Mouse (Mus musculus): ENCODE data around the gene Cdkal1.

Gene Cdkal1

GRCm38 (mm10) chr13:29190548-29190947 is 664.9 kb downstream of the Cdkal1 start:
- DNase-seq (ENCODE audit: low read depth, low spot score) = no peak

- DNase-seq (ENCODE audit: low read depth, low spot score) = no peak
Observed at GRCm38 (mm10) chr13:29186748-29187147, 668.7 kb downstream of the Cdkal1 start.

GRCm38 (mm10) chr13:29185545-29185944 is 669.9 kb downstream of the Cdkal1 start:
- no peak for DNase-seq (ENCODE audit: low read depth, low spot score)

DNA sequence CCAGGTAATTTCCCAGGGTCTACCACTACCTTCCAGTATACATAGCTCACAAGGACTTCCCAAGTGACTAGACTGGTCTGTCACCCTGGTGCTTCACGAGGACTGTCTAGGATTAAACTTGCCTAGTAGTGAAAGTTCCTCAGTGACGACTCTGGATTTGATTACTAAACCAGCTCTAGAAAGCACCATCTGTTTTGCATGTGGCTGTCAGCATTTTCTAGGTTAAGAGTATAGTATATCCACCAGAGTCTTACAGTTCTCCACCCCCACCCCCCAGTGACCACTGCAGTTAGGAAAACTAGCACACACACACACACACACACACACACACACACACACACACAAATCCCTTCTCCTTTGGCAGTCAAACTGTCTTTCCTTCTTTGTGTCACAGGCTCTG is 670.9 kb downstream of the Cdkal1 start:
- no peak for DNase-seq (ENCODE audit: low read depth, low spot score)

DNA sequence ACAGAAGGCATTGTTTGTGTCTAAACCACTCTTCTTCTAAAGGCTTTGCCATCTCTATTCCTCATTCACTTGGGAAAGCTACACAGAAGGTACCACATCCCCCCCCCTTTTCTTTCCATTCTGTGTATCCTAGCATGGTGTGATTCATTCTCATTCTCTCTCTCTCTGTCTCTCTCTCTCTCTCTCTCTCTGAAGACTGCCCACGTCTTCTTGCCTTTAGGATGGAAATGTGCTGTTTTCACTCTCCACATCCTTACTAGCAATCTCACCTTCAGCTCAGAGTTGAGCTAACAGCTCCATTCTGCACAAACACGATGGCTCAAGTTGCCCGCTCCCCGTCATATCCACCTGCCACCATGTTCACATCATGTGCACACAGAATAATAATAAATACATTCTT is 675.6 kb downstream of the Cdkal1 start:
- no peak for DNase-seq (ENCODE audit: low read depth, low spot score)

GRCm38 (mm10) chr13:29179260-29179659 is 676.2 kb downstream of the Cdkal1 start:
- no peak for DNase-seq (ENCODE audit: low read depth, low spot score)

DNA sequence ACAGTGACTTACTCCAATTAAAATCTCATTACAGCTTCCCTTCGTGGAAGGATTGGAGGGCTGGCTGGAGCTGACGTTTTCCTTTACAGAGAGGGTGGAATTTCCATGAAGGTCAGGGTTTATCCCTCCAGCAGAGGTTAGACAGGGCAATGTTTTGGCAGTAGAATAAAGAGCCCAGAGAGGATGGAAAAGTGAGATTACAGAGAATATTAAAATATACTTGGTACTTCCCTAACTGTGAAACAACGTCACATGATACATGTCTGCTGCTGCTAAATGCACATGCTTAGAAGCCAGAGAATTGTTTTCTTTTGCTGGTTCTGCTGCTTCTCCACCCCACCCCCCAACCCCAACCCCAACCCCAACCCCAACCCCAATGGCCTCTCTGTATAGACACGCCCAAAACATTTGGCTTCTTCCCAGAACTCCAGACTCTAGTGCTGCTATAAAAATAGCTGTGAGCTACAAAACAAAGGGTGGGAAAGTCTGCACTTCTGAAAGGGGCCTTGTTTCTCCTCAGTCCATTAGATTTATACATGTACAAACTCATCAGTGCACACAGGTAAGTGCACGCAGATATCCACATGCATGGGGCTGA is 677.5 kb downstream of the Cdkal1 start:
- no peak for DNase-seq (ENCODE audit: low read depth, low spot score)

- DNase-seq (ENCODE audit: low read depth, low spot score) = no peak
Observed at GRCm38 (mm10) chr13:29169356-29169755, 686.1 kb downstream of the Cdkal1 start.

DNA sequence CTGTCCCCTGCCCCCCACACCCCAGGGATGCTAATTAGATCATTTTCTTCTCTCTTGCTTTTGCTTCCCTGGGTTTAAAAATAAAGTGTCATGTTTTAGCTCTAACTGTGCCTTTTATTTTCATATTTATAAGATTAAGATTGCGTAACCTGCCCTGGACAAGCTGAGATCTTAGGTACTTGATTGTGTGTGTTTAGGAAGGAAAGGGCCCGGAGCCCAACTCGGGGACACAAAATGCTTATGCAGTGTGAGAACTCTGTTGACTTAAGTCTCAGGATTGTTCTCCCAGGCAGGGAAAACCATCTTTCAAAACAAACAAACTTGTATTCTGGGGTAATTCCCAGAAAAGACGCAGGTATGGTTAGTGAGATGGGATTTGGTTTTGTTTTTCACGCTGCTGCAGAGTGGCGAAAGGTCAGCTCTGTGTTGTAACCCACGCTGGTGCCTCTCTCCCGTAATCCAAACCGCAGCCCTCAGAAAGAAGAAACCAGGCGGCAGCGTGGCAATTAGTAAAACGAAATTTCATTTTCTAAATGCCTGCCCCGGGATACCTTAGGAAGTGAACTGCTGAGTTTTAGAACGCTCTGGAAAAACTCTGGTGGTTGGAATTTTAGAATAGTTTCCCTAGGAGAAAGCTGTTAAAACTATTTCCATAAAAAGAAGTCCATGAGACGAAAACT is 690.5 kb downstream of the Cdkal1 start:
- no peak for DNase-seq (ENCODE audit: low read depth, low spot score)

DNA sequence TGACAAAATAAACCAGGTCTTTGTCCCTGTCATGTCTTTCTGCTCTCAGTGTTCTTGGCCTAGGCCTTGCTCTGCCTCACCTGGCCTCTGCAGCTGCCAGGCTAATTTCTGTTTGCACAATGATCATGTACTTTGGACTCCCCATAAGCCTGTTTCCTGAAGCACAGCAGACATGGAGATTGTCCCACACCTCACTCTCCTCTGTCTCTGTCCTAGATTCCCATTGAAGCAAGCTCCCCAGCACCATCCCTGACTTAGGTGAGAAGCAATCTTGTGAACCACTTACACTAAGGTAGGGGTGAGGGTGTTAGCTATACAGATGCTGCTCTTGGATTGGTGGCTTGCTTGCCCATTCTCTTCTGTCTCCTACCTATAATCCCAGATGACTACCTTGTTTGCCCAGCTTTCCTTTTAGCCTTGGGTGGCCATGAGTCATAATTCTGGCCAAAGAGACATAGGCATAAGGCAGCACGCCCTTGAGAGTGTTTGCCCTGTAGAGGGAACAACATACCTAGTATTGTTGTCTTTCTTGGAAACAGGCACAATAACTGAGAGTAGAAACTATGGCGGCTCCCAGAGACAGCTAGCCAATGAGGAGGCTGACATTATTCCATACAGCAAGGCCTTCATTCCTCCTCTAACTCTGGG is 692.5 kb downstream of the Cdkal1 start:
- DNase-seq (ENCODE audit: low read depth, low spot score) = no peak

GRCm38 (mm10) chr13:29162444-29162843 is 693.0 kb downstream of the Cdkal1 start:
- DNase-seq (ENCODE audit: low read depth, low spot score) = no peak

GRCm38 (mm10) chr13:29161436-29161835 is 694.0 kb downstream of the Cdkal1 start:
- DNase-seq (ENCODE audit: low read depth, low spot score) = no peak

DNA sequence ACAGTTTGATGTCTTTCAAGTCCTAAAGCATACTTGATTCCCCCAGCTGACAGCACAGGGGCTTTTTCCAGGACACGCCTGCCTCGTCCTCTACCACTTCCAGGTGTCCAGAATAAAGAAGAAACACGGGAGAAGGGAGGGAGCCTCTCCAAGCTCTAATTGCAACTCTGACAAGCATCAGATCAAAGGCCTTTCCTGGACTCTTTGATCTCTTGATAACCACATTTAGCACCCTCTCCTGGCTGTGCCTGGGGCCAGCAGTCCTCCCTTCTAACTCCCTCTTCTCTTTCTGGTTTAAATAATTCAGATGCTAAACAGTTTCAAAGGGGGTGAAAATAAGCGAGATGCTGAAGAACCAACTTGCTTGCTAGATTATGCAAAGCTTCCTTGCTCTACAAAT is 698.8 kb downstream of the Cdkal1 start:
- DNase-seq (ENCODE audit: low read depth, low spot score) = no peak

DNA sequence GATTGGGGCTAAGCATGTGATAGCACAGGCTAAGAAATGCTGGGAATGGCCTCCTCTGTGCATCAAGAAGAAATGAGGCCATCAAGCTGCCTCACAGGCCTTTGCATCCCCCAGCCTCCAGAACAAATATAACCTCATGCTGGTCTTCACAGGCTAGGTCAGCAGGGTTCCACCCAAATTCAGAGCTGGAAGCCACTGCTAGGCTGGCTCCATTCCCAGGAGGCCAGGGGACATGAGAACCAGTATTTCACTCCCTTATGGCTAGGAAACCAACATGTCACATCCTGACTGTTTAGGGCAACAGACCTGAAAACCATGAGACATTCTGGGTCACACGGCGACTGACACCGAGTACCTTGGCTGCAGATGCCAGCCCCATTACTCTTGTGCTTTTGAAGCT is 700.2 kb downstream of the Cdkal1 start:
- DNase-seq (ENCODE audit: low read depth, low spot score) = no peak

DNA sequence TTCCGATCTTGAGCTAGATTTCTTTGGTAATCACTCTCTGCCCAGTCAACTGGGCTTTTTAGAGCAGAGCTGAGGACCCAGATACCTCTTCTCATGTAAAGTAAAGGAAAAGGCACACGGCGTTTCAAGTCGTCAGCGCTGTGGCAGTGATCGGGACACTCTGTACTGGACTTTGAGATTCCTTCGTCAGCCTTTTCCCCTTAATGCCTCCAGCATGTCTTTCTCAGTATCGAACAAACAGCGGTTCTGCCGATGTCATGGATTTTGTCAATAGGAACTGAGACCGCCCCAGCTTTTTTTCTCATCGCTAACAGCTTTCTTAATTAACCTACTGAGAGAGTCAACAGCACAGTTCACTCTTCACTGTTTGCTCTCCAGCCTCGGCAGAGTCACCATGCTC is 705.4 kb downstream of the Cdkal1 start:
- no peak for DNase-seq (ENCODE audit: low read depth, low spot score)

GRCm38 (mm10) chr13:29149404-29149803 is 706.1 kb downstream of the Cdkal1 start:
- DNase-seq (ENCODE audit: low read depth, low spot score) = no peak

GRCm38 (mm10) chr13:29148616-29149015 is 706.9 kb downstream of the Cdkal1 start:
- no peak for DNase-seq (ENCODE audit: low read depth, low spot score)
